Mouse (Mus musculus) MEL (cell line): Measurements from ENCODE around the gene Zdhhc4.

Experiments
- CHD2 ChIP-seq: IDR thresholded peaks from 2 replicates; pipeline ENCODE4 v1.6.1; 2011; ENCODE audit warnings: low read length, improper control_type of control experiment
- CTCF ChIP-seq, 3 experiments: IDR thresholded peaks in 2 of 3; conservative IDR thresholded peaks in 1 of 3; 2 replicates each; pipeline ENCODE4 v1.5.1; 2011 to 2012; ENCODE audit warnings: low read length in 3 of 3, low read depth in 2 of 3, mild to moderate bottlenecking in 2 of 3, improper control_type of control experiment in 1 of 3, inconsistent platforms in 1 of 3, mixed read lengths in 1 of 3, moderate library complexity in 1 of 3; ENCODE audit not compliant: control insufficient read depth in 1 of 3, insufficient read depth in 1 of 3, poor library complexity in 1 of 3, severe bottlenecking in 1 of 3
- GABPA ChIP-seq: IDR thresholded peaks from 2 replicates; pipeline ENCODE4 v1.6.1; 2012; ENCODE audit warnings: low read depth, mild to moderate bottlenecking, inconsistent platforms, low read length, improper control_type of control experiment, moderate library complexity
- MYB ChIP-seq: IDR thresholded peaks from 2 replicates; pipeline ENCODE4 v1.6.1; 2011; ENCODE audit warnings: mild to moderate bottlenecking, low read depth, low read length, improper control_type of control experiment
- TBP ChIP-seq: IDR thresholded peaks from 2 replicates; pipeline ENCODE4 v1.8.0; 2011; ENCODE audit warnings: low read depth, low read length, improper control_type of control experiment

DNA sequence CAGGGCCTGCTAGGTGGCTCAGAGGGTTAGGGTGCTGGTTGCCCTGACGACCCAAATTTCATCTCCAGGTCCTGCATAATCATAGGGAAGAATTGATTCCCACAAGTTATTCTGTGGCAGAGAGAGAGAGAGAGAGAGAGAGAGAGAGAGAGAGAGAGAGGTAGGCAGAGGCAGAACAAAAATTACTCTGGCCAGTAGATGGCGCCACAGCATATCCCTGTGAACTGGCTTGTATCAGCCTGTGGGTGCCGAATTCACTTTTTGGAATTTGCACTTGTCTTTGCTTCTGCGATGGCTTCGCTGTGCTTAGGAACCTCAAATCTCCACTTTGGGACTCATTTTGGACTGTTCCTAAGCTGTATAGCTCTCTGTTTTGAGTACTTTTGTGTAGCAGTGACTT is 4.8 kb upstream of the Zdhhc4 start:
- TF ChIP-seq TBP = no peak
- TF ChIP-seq MYB = no peak
- no peak for TF ChIP-seq CHD2
- TF ChIP-seq CTCF (IDR thresholded peaks at IDR 0.05 in 2 of 3, conservative IDR thresholded peaks at IDR 0.05 in 1 of 3; ENCODE audit: control insufficient read depth in 1 of 3, insufficient read depth in 1 of 3, low read depth in 2 of 3, low read length in 3 of 3, poor library complexity in 1 of 3, severe bottlenecking in 1 of 3) = peak; percentile 80 to 84 (median 82)
- TF ChIP-seq GABPA = no peak
